Mouse (Mus musculus) lung, postnatal 10 days (tissue): ENCODE data around the gene Ferd3l.

Experiments
- DNase-seq: peaks from one replicate; pipeline ENCODE4 v3.0.0; 2021

Gene Ferd3l

DNA sequence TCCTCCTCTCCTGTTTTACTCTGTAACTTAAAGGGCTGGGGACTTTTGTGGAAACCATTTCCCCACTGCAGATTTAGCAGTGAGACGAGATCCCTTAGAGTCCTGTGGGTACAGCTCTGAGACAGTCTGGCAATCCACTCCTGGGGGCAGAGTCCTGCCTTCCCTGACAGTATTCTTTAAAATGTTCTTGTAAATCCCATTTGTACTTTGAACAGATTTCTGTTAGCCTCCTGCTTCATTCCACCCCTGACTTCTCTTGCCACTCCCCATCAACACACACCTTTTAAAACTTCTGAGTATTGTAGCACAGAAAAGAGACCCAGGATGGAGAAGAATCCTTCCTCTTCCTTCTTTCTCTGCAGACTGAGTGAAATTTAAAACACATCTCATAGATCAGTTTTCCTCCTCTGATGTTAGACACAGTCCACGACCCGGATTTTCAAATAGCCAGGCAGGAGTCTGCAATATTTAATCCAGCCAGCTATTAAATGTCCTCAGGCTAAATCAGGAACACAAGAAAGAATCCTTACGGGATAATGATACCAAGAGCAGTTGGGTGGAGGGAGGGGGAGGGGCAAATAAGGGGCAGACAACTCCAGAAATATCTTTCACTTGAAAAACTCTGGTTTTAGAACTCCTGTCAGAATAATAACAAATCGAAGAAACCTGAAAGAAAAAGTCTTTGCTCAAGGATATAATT is 37.6 kb downstream of the Ferd3l start:
- DNase-seq, result no peak

DNA sequence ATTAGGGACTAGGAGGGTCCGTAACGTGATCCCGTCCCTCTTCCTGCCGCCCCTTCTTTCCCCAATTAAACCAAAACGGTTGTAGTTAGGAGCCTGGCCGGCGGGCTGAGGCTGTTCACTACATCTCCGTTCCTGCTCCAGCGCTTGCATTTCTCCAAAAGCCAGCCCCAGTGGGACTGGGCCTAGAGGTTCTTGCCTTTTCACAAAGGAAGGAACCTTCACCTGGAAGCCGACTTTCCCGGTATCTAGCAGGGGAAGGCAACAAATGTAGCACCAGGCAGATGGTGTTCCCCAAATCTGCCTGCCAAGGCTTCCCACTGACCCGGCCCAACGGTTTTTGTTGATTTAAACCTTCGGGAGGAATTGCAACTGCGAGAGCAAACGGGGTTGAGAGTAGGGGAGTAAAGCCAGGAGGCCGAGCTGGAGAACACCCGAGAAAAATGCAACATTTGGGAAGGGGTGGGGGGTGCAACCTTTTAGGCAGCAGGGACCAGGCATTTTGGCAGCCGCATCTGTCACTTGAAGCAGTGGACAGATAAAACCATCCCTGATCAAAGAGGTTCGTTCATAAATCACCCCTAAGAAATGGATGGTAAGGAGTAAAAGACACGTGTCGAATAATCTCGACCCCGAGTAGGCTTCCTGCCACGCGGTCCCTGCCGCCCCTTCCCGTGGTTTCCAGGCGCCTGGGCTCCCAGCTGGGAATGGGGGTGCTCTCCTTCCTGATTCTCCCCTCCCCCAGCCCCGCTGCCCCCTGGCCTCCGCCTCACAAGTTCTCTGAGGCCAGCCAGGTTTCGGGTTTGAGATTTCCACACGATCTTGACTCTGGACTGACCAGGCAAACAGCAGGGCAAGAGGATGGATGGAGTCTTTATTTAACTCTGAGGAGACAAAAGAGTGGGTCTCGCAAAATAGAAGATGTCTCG is 38.5 kb downstream of the Ferd3l start:
- no peak for DNase-seq

DNA sequence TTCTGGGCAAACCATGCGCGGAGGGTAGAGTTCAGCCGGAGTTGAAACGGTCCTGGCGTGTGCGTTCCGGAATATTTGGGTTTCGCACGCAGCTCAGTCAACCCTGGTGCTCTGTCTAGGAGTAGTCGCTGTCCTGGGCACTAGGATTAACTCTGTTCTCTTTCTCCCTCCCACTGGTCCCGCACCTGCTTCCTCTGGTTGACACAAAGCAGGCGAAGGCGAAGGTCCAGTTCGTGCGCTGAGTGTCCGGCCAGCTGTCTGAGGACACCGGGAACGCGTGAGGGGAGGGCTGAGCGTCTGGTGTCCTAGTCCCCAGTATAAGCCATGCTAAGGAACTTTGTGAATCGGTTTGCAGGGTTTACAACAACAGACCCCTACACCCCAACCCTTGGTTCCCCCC is 39.3 kb downstream of the Ferd3l start:
- DNase-seq, result no peak

DNA sequence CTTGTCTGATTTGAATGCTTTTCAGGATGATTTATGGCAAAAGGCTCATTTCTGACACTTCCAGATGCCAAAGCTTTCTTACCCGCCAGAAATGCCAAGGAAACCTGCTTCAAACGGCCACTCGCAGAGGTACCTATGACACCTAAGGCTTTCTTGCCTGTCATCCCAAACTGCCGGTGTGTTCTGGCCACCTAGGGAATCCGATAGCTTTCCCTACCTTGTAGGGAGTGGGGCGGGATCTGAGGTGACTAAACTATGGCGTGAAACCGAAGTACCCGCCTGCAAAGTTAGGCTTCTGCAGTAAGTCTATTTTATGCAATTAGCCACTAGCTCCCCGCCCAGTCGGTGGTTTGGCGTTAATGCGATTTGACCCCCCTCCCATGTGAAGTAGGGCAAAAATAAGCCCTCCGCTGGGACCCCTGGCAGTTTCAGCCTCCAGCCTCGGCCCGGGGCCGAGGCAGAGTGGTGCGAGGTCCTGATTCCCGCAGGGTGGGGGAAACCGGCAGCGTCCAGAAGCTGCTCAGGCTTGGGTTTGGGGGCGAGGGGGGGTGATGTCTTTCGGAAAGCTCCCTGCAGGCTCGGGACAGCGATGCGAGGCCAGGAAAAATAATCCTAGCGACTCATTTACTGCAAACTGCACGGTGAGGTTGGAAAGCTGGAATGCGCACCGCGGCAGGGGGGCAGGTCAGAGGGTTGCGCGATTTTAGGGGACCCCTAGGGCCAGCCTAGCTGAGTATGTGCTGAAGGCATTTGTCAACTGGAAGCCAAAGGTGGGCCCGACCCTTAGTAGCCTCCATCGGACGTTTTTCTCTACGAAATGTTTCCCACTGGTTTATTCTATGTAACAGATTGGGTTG is 40.0 kb downstream of the Ferd3l start:
- no peak for DNase-seq

DNA sequence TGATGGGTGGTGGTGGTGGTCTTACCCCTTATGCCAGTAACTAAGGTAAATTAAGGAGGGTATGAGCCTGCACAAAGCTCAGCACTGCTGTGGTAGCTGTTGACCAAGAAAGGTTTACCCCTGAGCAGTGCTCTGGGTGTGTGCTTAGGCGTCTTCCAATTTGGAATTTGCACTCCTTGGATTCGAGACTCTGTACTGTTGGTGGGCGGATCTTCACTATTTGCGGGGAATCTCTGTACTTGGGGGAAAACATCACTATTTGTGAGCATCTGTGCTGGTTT is 40.6 kb downstream of the Ferd3l start:
- DNase-seq, result no peak
